Mouse (Mus musculus) heart, adult 2 months (tissue): ENCODE results near the gene Tomm70a. TPM values are rescaled to one million over a fixed set of nuclear protein-coding genes. Genes with fewer than 3 reads are reported as not detected.

ENCODE experiments used
- DNase-seq, 2 experiments: peaks; one replicate each; pipeline ENCODE4 v3.0.0; 2021
- H3K27ac ChIP-seq: fragments of 200-600 bp; 2 replicates; pipeline ENCODE4 v1.8.1; 2022
- H3K27me3 ChIP-seq: fragments of 200-500 bp; 2 replicates; pipeline ENCODE4 v1.6.1; 2012; ENCODE audit warnings: mild to moderate bottlenecking, low read length, inconsistent platforms, mixed read lengths; ENCODE audit not compliant: control insufficient read depth, insufficient read depth
- H3K36me3 ChIP-seq: fragments of 200-500 bp; 2 replicates; pipeline ENCODE4 v1.6.1; 2012; ENCODE audit warnings: low read length, inconsistent platforms; ENCODE audit not compliant: control insufficient read depth, insufficient read depth
- H3K4me1 ChIP-seq: fragments of 200-500 bp; 2 replicates; pipeline ENCODE4 v1.6.1; 2011; ENCODE audit warnings: low read length; ENCODE audit not compliant: control insufficient read depth, insufficient read depth
- H3K4me3 ChIP-seq: fragments of 200-600 bp; 2 replicates; pipeline ENCODE4 v1.8.1; 2022
- H3K79me2 ChIP-seq: fragments of 200-500 bp; replicated peaks from 2 replicates; pipeline ENCODE4 v1.6.1; 2012; ENCODE audit warnings: mild to moderate bottlenecking, inconsistent platforms, low read length, moderate library complexity, mixed read lengths; ENCODE audit not compliant: control insufficient read depth, insufficient read depth
- H3K9ac ChIP-seq: fragments of 200-500 bp; 2 replicates; pipeline ENCODE4 v1.6.1; 2012; ENCODE audit warnings: low read depth, mild to moderate bottlenecking, control low read depth, inconsistent platforms, low read length, mixed read lengths
- CTCF ChIP-seq: fragments of 200-600 bp; IDR thresholded peaks from 2 replicates; pipeline ENCODE4 v1.8.1; 2022; ENCODE audit warnings: antibody characterized with exemption, mild to moderate bottlenecking, moderate library complexity
- EP300 ChIP-seq: fragments of 200-500 bp; IDR thresholded peaks from 2 replicates; pipeline ENCODE4 v1.6.1; 2011; ENCODE audit warnings: low read depth, low read length, control low read depth; ENCODE audit not compliant: insufficient read depth
- POLR2A ChIP-seq: fragments of 200-500 bp; IDR thresholded peaks from 2 replicates; pipeline ENCODE4 v1.6.1; 2011; ENCODE audit warnings: mild to moderate bottlenecking, low read depth, low read length, control low read depth; ENCODE audit not compliant: insufficient read depth
- WGBS: fragments of 180-500 bp; shearing (Covaris S2); methylation state at CpG from one replicate; pipeline ENCODE4 v1.1.7; 2018; 5-methylcytosine and 5-hydroxymethylcytosine counted together
- intact Hi-C: fragments of 180-260 bp; cut with DNase I; formaldehyde crosslinking; loops from one replicate; pipeline ENCODE4 v1.15.1; 2025
- polyA plus RNA-seq: library from polyadenylated mRNA; depleted of rRNA; stranded (reverse); fragments of >200 nt; gene quantifications from 2 replicates; pipeline ENCODE4 v1.2.3, GENCODE M21; 2012
- total RNA-seq, 2 experiments: library from RNA; stranded (reverse); gene quantifications; 2 replicates each; pipeline ENCODE4 v1.2.3; 2021

Tomm70a gene
- total and polyA plus RNA-seq, 3 experiments, result 10.6 to 44.1 (median 41.8) TPM

DNA sequence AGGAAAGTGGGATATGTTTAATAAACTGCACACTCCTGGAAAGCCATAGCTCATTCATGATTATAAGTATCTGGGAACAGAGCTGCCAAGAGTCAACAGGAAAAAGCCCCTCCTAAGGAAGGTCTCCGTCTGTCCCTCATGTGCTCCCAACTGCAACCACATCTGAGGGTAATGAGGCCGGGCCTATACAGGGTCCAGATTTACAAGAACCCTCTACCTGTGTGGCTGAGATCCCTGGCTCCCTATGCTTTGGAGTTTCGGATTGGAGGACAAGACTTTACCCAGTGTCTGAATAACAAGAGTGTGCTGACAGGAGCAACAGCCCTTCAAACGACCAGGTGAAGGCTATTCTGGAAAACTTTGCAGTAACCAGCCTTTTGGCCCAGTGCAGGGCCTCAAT, 36.2 kb downstream of the Tomm70a start:
- Histone ChIP-seq H3K27me3 (no peaks in the 10 kb centered on the region), H3K4me1 (no peaks in the 10 kb centered on the region), H3K36me3 (no peaks in the 10 kb centered on the region), H3K27ac (no peak overlapping the region), H3K9ac (no peak overlapping the region), H3K79me2 (no peaks in the 10 kb centered on the region), H3K4me3 (no peak overlapping the region)
- WGBS, result 61% methylated on average over 4 of the region's 4 CpGs
- no peak for TF ChIP-seq POLR2A
- TF ChIP-seq CTCF, result no peak
- no peak for TF ChIP-seq EP300
- DNase-seq, result no peak
- intact Hi-C loops, result no loop called here

DNA sequence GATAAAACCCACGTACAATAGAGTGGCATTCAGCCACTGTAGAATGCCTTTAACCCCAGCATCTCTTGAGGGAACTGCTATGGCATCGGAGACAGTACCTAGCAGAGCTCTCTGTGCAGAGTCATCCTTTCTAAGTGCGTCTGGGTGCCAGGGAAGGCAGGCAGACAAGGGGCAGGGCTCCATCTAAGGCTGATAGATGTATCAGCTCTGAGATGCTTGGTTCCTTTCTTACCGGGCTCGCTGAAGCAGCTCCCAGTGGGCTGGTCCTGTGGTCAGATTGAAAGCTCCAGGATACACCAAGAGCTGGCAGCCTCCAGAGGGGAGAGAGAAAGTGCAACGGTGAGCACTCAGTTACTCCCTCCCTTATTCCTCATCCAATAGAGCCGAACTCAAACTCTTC, 38.3 kb downstream of the Tomm70a start:
- Histone ChIP-seq H3K27ac (no peak overlapping the region), H3K4me1 (no peaks in the 10 kb centered on the region), H3K27me3 (no peaks in the 10 kb centered on the region), H3K9ac (no peak overlapping the region), H3K79me2 (no peaks in the 10 kb centered on the region), H3K36me3 (no peaks in the 10 kb centered on the region), H3K4me3 (no peak overlapping the region)
- no peak for DNase-seq
- TF ChIP-seq EP300 (no peak), POLR2A (no peak), CTCF (no peak)
- WGBS, result 41% methylated on average over 7 of the region's 7 CpGs
- intact Hi-C loops, result no loop called here

DNA sequence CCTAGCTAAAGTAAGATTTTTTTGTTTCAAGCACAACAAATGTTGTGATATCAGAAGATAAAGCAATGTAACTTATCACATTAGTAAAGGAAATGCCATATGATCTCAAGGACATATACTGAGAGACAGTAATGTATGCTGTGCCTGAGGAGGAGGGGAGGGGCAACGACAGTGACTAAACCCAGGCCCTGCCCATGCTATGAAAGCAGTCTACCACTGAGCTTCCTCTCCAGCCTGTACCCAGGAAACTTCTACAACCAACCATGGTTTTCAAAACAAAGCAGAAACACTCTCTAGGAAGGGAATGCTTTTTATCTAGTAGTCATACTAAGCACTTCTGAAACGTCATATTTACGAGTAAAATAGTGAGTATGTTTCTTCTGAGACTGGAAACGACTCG, 41.3 kb downstream of the Tomm70a start:
- TF ChIP-seq CTCF (no peak), POLR2A (no peak), EP300 (no peak)
- H3K4me1 ChIP-seq, result peaks cover 2% of the 10 kb centered on the region
- DNase-seq, result no peak
- H3K36me3 ChIP-seq, result no peaks in the 10 kb centered on the region
- 86% methylated on average over 5 of the region's 5 CpGs for WGBS
- H3K4me3 ChIP-seq, result no peak overlapping the region
- no peaks in the 10 kb centered on the region for H3K27me3 ChIP-seq
- intact Hi-C loops, result no loop called here
- H3K9ac ChIP-seq, result no peak overlapping the region
- H3K27ac ChIP-seq, result no peak overlapping the region
- no peaks in the 10 kb centered on the region for H3K79me2 ChIP-seq

DNA sequence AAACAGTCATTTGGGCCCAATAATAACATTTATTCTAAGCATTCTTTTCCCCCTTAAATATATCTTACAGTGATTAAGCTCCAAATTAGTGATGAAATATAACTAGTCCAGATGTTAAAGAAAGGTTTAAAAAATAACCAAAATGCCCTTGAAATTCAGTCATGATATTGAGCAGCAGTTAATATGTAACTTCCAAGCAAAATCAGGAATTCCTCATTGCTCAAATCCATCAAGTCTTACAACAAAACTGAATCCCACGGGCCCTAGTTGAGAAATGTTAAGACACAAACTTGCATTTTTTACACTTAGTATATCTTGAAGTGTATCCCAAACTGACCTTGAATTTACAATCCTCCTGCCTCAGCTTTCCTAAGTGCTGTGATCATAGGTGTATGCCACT, 42.2 kb downstream of the Tomm70a start:
- TF ChIP-seq EP300, result no peak
- no peak for TF ChIP-seq POLR2A
- TF ChIP-seq CTCF, result no peak
- no peak overlapping the region for H3K9ac ChIP-seq
- intact Hi-C loops, result no loop called here

DNA sequence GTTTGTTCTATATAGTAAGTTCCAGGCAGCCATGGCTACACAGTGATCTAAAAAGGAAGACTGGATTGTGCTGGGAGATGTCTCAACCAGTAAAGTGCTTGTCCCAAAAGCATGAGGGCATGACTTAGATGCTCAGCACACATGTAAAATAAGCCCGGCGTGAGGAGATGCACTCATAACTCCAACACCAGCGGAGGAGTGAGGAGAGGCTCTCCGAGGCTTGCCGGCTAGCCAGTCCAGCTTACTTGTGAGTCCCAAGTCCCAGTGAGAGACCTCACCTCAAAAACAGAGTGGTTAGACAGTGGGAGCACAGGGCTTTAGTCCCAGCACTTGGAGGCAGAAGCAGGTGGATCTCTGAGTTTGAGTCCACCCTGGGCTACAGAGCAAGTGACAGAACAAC, 43.7 kb downstream of the Tomm70a start:
- TF ChIP-seq POLR2A (no peak), EP300 (no peak), CTCF (no peak)
- Histone ChIP-seq H3K36me3 (no peaks in the 10 kb centered on the region), H3K4me1 (peaks cover 2% of the 10 kb centered on the region), H3K79me2 (no peaks in the 10 kb centered on the region), H3K4me3 (no peak overlapping the region), H3K27me3 (no peaks in the 10 kb centered on the region), H3K27ac (no peak overlapping the region), H3K9ac (no peak overlapping the region)
- 97% methylated on average over 5 of the region's 5 CpGs for WGBS
- DNase-seq, result no peak
- intact Hi-C loops, result loop anchor here (5.0 kb wide), 1 partner anchor 393 kb away; no protein-coding TSS in a partner anchor

More for the DNA sequence above, 42.2 kb downstream of the Tomm70a start:
- Histone ChIP-seq H3K27ac (no peak overlapping the region), H3K79me2 (no peaks in the 10 kb centered on the region), H3K27me3 (no peaks in the 10 kb centered on the region), H3K36me3 (no peaks in the 10 kb centered on the region), H3K4me1 (peaks cover 2% of the 10 kb centered on the region), H3K4me3 (no peak overlapping the region)
- 90% methylated on average over 1 of the region's 1 CpGs for WGBS
- no peak for DNase-seq

DNA sequence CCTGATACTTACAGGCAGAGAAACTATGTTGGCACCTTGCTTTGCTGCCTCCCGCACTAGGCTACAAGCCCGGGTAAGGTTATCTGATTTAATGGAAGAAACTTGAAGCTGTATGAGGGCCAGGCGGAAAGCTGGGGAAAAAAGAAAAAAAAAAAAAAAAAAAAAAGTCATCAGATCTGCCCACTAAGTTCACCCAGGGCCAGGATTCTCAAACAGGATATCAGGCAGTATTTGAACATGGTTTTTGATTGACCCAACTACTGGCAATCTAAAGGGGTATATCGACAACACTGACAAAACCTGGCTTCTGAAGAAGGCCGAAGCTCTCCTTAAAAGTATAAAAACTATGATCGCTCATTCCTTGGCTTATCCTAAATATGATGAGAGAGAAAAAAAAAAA, 44.6 kb downstream of the Tomm70a start:
- no peak for TF ChIP-seq CTCF
- TF ChIP-seq EP300, result no peak
- TF ChIP-seq POLR2A, result no peak
- 65% methylated on average over 6 of the region's 6 CpGs for WGBS
- no peak overlapping the region for H3K9ac ChIP-seq
- intact Hi-C loops, result loop anchor here (1.0 to 5.0 kb wide), 2 partner anchors 45 to 394 kb away; partner anchors contain the start of gene Tomm70a
- no peaks in the 10 kb centered on the region for H3K27me3 ChIP-seq
- peak overlapping the region; percentile 57 for H3K4me3 ChIP-seq
- no peak for DNase-seq
- H3K27ac ChIP-seq, result peak overlapping the region; percentile 91; the same call in 1 of the 2 replicates
- H3K36me3 ChIP-seq, result no peaks in the 10 kb centered on the region
- H3K79me2 ChIP-seq, result no peaks in the 10 kb centered on the region
- peaks cover 2% of the 10 kb centered on the region for H3K4me1 ChIP-seq
